Mouse (Mus musculus) forebrain, embryonic 11.5 days (tissue): ENCODE measurements around the gene Usp46. TPM values are rescaled to one million over a fixed set of nuclear protein-coding genes. Genes with fewer than 3 reads are reported as not detected.

ENCODE experiments used
- ATAC-seq: fragments of 200-750 bp; cut with Nextera tagmentation; replicated peaks from 2 replicates; pipeline ENCODE4 v1.8.0; 2017; ENCODE audit warnings: moderate TSS enrichment; ENCODE audit not compliant: low FRiP score
- DNase-seq: peaks from one replicate; pipeline ENCODE4 v3.0.0-alpha.2; 2017; ENCODE audit warnings: low spot score
- H3K27ac ChIP-seq: fragments of 300-500 bp; sonication (generic); 2 replicates; pipeline ENCODE4 v1.5.1; 2014; ENCODE audit warnings: low read depth, low read length
- H3K27me3 ChIP-seq: fragments of 300-500 bp; sonication (generic); 2 replicates; pipeline ENCODE4 v1.6.1; 2014; ENCODE audit warnings: mild to moderate bottlenecking, low read length, mixed read lengths; ENCODE audit not compliant: control insufficient read depth, insufficient read depth
- H3K36me3 ChIP-seq: fragments of 300-500 bp; sonication (generic); 2 replicates; pipeline ENCODE4 v1.6.1; 2014; ENCODE audit warnings: mild to moderate bottlenecking, low read length, moderate library complexity, mixed read lengths; ENCODE audit not compliant: control insufficient read depth, insufficient read depth
- H3K4me1 ChIP-seq: fragments of 300-500 bp; sonication (generic); replicated peaks from 2 replicates; pipeline ENCODE4 v1.6.1; 2014; ENCODE audit warnings: low read length, mixed read lengths; ENCODE audit not compliant: control insufficient read depth, insufficient read depth
- H3K4me2 ChIP-seq: fragments of 300-500 bp; sonication (generic); 2 replicates; pipeline ENCODE4 v1.6.1; 2014; ENCODE audit warnings: low read depth, mild to moderate bottlenecking, low read length, moderate library complexity, mixed read lengths; ENCODE audit not compliant: severe bottlenecking
- H3K4me3 ChIP-seq: fragments of 300-500 bp; sonication (generic); 2 replicates; pipeline ENCODE4 v1.5.1; 2014; ENCODE audit warnings: low read depth, low read length
- H3K9ac ChIP-seq: fragments of 300-500 bp; sonication (generic); 2 replicates; pipeline ENCODE4 v1.6.1; 2014; ENCODE audit warnings: low read length
- H3K9me3 ChIP-seq: fragments of 300-500 bp; sonication (generic); 2 replicates; pipeline ENCODE4 v1.6.1; 2016; ENCODE audit warnings: low read length, mixed read lengths; ENCODE audit not compliant: control insufficient read depth
- WGBS: fragments of 180-500 bp; shearing (Covaris S2); extraction: QIAGEN DNeasy Blood & Tissue Kit; methylation state at CpG from one replicate; pipeline ENCODE4 v1.1.7; 2014; 5-methylcytosine and 5-hydroxymethylcytosine counted together
- polyA plus RNA-seq: library from polyadenylated mRNA; unstranded; fragments of >200 nt; fragmentation: Nextera tagmentation; extraction: Ambion mirVana; gene quantifications from 2 replicates; pipeline ENCODE4 v1.2.1, GENCODE M21; 2014

Gene Usp46
- polyA plus RNA-seq, 1 experiment from 2014 or later = 36.2 TPM

GRCm38 (mm10) chr5:74044591-74044990, 23.6 kb downstream of the Usp46 start:
- Histone ChIP-seq H3K9me3 (no peaks in the 10 kb centered on the region), H3K4me3 (no peak overlapping the region), H3K9ac (no peak overlapping the region), H3K4me2 (no peak overlapping the region), H3K36me3 (no peaks in the 10 kb centered on the region), H3K27me3 (no peaks in the 10 kb centered on the region), H3K4me1 (0 out of 2 replicates have a peak, but pooled peaks cover 4% of the 10 kb centered on the region), H3K27ac (no peak overlapping the region)
- no peak for DNase-seq
- 83% methylated on average over 7 of the region's 7 CpGs for WGBS
- ATAC-seq = no peak

- H3K4me2 ChIP-seq = no peak overlapping the region
- no peak overlapping the region for H3K4me3 ChIP-seq
- H3K4me1 ChIP-seq = 0 out of 2 replicates have a peak, but pooled peaks cover 4% of the 10 kb centered on the region
- ATAC-seq = no peak
- 86% methylated on average over 6 of the region's 6 CpGs for WGBS
- no peaks in the 10 kb centered on the region for H3K36me3 ChIP-seq
- no peaks in the 10 kb centered on the region for H3K9me3 ChIP-seq
- no peak overlapping the region for H3K27ac ChIP-seq
- DNase-seq = no peak
- no peaks in the 10 kb centered on the region for H3K27me3 ChIP-seq
- no peak overlapping the region for H3K9ac ChIP-seq
These were observed 25.4 kb downstream of the Usp46 start for GRCm38 (mm10) chr5:74042796-74043340.

- no peaks in the 10 kb centered on the region for H3K27me3 ChIP-seq
- H3K27ac ChIP-seq = no peak overlapping the region
- whole genome bisulfite sequencing = 88% methylated on average over 4 of the region's 4 CpGs
These were observed 27.7 kb downstream of the Usp46 start for GRCm38 (mm10) chr5:74040541-74040940.

GRCm38 (mm10) chr5:74035454-74035853, 32.8 kb downstream of the Usp46 start:
- no peaks in the 10 kb centered on the region for H3K9me3 ChIP-seq
- no peak for DNase-seq
- H3K27me3 ChIP-seq = no peaks in the 10 kb centered on the region
- H3K4me2 ChIP-seq = no peak overlapping the region
- H3K4me1 ChIP-seq = no peaks in the 10 kb centered on the region
- no peaks in the 10 kb centered on the region for H3K36me3 ChIP-seq
- no peak for ATAC-seq
- H3K27ac ChIP-seq = no peak overlapping the region
- no peak overlapping the region for H3K4me3 ChIP-seq
- H3K9ac ChIP-seq = no peak overlapping the region
- 69% methylated on average over 2 of the region's 2 CpGs for WGBS

More at GRCm38 (mm10) chr5:74040541-74040940, 27.7 kb downstream of the Usp46 start:
- no peak overlapping the region for H3K9ac ChIP-seq
- 0 out of 2 replicates have a peak, but pooled peaks cover 4% of the 10 kb centered on the region for H3K4me1 ChIP-seq
- no peak for ATAC-seq
- no peak overlapping the region for H3K4me2 ChIP-seq
- H3K9me3 ChIP-seq = no peaks in the 10 kb centered on the region
- DNase-seq = no peak
- H3K4me3 ChIP-seq = no peak overlapping the region
- H3K36me3 ChIP-seq = no peaks in the 10 kb centered on the region

GRCm38 (mm10) chr5:74034177-74034576, 34.1 kb downstream of the Usp46 start:
- no peak overlapping the region for H3K4me3 ChIP-seq
- no peaks in the 10 kb centered on the region for H3K9me3 ChIP-seq
- no peak overlapping the region for H3K9ac ChIP-seq
- no peaks in the 10 kb centered on the region for H3K36me3 ChIP-seq
- H3K4me1 ChIP-seq = no peaks in the 10 kb centered on the region
- H3K27me3 ChIP-seq = no peaks in the 10 kb centered on the region
- 87% methylated on average over 4 of the region's 4 CpGs for WGBS
- ATAC-seq (no peak), DNase-seq (no peak)
- H3K4me2 ChIP-seq = no peak overlapping the region
- no peak overlapping the region for H3K27ac ChIP-seq

GRCm38 (mm10) chr5:74029787-74030186, 38.4 kb downstream of the Usp46 start:
- H3K4me2 ChIP-seq = no peak overlapping the region
- H3K4me1 ChIP-seq = no peaks in the 10 kb centered on the region
- H3K4me3 ChIP-seq = no peak overlapping the region
- H3K36me3 ChIP-seq = no peaks in the 10 kb centered on the region
- WGBS = 86% methylated on average over 7 of the region's 7 CpGs
- ATAC-seq (no peak), DNase-seq (no peak)
- no peak overlapping the region for H3K27ac ChIP-seq
- H3K9me3 ChIP-seq = no peaks in the 10 kb centered on the region
- H3K9ac ChIP-seq = no peak overlapping the region
- no peaks in the 10 kb centered on the region for H3K27me3 ChIP-seq

GRCm38 (mm10) chr5:74028691-74029479, 39.3 kb downstream of the Usp46 start:
- Histone ChIP-seq H3K9ac (no peak overlapping the region), H3K4me2 (no peak overlapping the region), H3K36me3 (no peaks in the 10 kb centered on the region), H3K27ac (no peak overlapping the region), H3K4me3 (no peak overlapping the region), H3K9me3 (no peaks in the 10 kb centered on the region), H3K4me1 (no peaks in the 10 kb centered on the region), H3K27me3 (no peaks in the 10 kb centered on the region)
- ATAC-seq (no peak), DNase-seq (no peak)
- 95% methylated on average over 25 of the region's 25 CpGs for WGBS

GRCm38 (mm10) chr5:74028221-74028620, 40.0 kb downstream of the Usp46 start:
- H3K27me3 ChIP-seq = no peaks in the 10 kb centered on the region
- WGBS = 94% methylated on average over 2 of the region's 2 CpGs
- DNase-seq (no peak), ATAC-seq (no peak)
- H3K4me2 ChIP-seq = no peak overlapping the region
- H3K4me1 ChIP-seq = no peaks in the 10 kb centered on the region
- no peak overlapping the region for H3K9ac ChIP-seq
- H3K4me3 ChIP-seq = no peak overlapping the region
- no peaks in the 10 kb centered on the region for H3K9me3 ChIP-seq
- no peaks in the 10 kb centered on the region for H3K36me3 ChIP-seq
- no peak overlapping the region for H3K27ac ChIP-seq

- H3K4me2 ChIP-seq = no peak overlapping the region
- no peaks in the 10 kb centered on the region; the same call in 1 of the 2 replicates for H3K36me3 ChIP-seq
- no peak overlapping the region for H3K27ac ChIP-seq
- H3K27me3 ChIP-seq = no peaks in the 10 kb centered on the region
- no peak for ATAC-seq
- WGBS = 85% methylated on average over 4 of the region's 4 CpGs
- H3K9ac ChIP-seq = no peak overlapping the region
- no peak for DNase-seq
- H3K4me3 ChIP-seq = no peak overlapping the region
- no peaks in the 10 kb centered on the region for H3K4me1 ChIP-seq
- no peaks in the 10 kb centered on the region for H3K9me3 ChIP-seq
These were observed 47.7 kb downstream of the Usp46 start for GRCm38 (mm10) chr5:74020506-74020905.
